Mouse (Mus musculus) erythroblast, adult 5-6 weeks (primary cell): ENCODE results near the gene Eif4a1. TPM values are rescaled to one million over a fixed set of nuclear protein-coding genes. Genes with fewer than 3 reads are reported as not detected.

ENCODE experiments used
- total RNA-seq, 2 experiments: library from RNA; stranded (forward) in 1 of 2; stranded (reverse) in 1 of 2; fragments of 150-400 nt in 1 of 2; fragments of 200-764, 138-1000 nt in 1 of 2; gene quantifications; 2 replicates each; pipeline versions ENCODE4 v1.2.3 to v1.2.4; 2015 to 2017; ENCODE audit warnings: low replicate concordance in 2 of 2

Gene Eif4a1
- total RNA-seq, 2 experiments from 2014 or later = 163 to 204 TPM

Other genes starting within 250 kb of the Eif4a1 start
Only the 30 nearest of the 35 such genes appear.
- gene Dnah2, start 123.3 kb downstream of the Eif4a1 start, total RNA-seq (2015; ENCODE audit: low replicate concordance) = not detected in 2 replicates
- not detected in 2 replicates for gene Dnah2, start 123.3 kb downstream of the Eif4a1 start, total RNA-seq (2017; ENCODE audit: low replicate concordance)
- gene Efnb3, start 112.2 kb downstream of the Eif4a1 start, total RNA-seq (2015; ENCODE audit: low replicate concordance) = 1.2 TPM in 1 of 2 replicates, not detected in the other
- gene Efnb3, start 112.2 kb downstream of the Eif4a1 start, total RNA-seq (2017; ENCODE audit: low replicate concordance) = 1.3 and 2.2 TPM in 2 replicates
- 18.4 and 21.3 TPM in 2 replicates for gene Wrap53, start 92.2 kb downstream of the Eif4a1 start, total RNA-seq (2015; ENCODE audit: low replicate concordance)
- gene Wrap53, start 92.2 kb downstream of the Eif4a1 start, total RNA-seq (2017; ENCODE audit: low replicate concordance) = 7.7 and 8.9 TPM in 2 replicates
- gene Trp53, start 92.1 kb downstream of the Eif4a1 start, total RNA-seq (2015; ENCODE audit: low replicate concordance) = 44.6 and 56.8 TPM in 2 replicates
- gene Trp53, start 92.1 kb downstream of the Eif4a1 start, total RNA-seq (2017; ENCODE audit: low replicate concordance) = 25.1 and 28.0 TPM in 2 replicates
- 10.6 and 24.0 TPM in 2 replicates for gene Atp1b2, start 66.5 kb downstream of the Eif4a1 start, total RNA-seq (2015; ENCODE audit: low replicate concordance)
- gene Atp1b2, start 66.5 kb downstream of the Eif4a1 start, total RNA-seq (2017; ENCODE audit: low replicate concordance) = 1.2 and 4.0 TPM in 2 replicates
- not detected in 2 replicates for gene Shbg, start 54.5 kb downstream of the Eif4a1 start, total RNA-seq (2015; ENCODE audit: low replicate concordance)
- gene Shbg, start 54.5 kb downstream of the Eif4a1 start, total RNA-seq (2017; ENCODE audit: low replicate concordance) = 0.51 TPM in 1 of 2 replicates, not detected in the other
- gene Sat2, start 50.4 kb downstream of the Eif4a1 start, total RNA-seq (2015; ENCODE audit: low replicate concordance) = not detected in 2 replicates
- gene Sat2, start 50.4 kb downstream of the Eif4a1 start, total RNA-seq (2017; ENCODE audit: low replicate concordance) = 0.70 TPM in 1 of 2 replicates, not detected in the other
- gene Fxr2, start 39.4 kb downstream of the Eif4a1 start, total RNA-seq (2015; ENCODE audit: low replicate concordance) = 12.3 and 19.2 TPM in 2 replicates
- 14.4 and 26.6 TPM in 2 replicates for gene Fxr2, start 39.4 kb downstream of the Eif4a1 start, total RNA-seq (2017; ENCODE audit: low replicate concordance)
- gene Sox15, start 17.1 kb downstream of the Eif4a1 start, total RNA-seq (2015; ENCODE audit: low replicate concordance) = not detected in 2 replicates
- gene Sox15, start 17.1 kb downstream of the Eif4a1 start, total RNA-seq (2017; ENCODE audit: low replicate concordance) = not detected in 2 replicates
- gene Mpdu1, start 9.8 kb downstream of the Eif4a1 start, total RNA-seq (2015; ENCODE audit: low replicate concordance) = 2.9 and 15.6 TPM in 2 replicates
- gene Mpdu1, start 9.8 kb downstream of the Eif4a1 start, total RNA-seq (2017; ENCODE audit: low replicate concordance) = 6.4 and 19.6 TPM in 2 replicates
- gene Cd68, start 6.3 kb downstream of the Eif4a1 start, total RNA-seq (2015; ENCODE audit: low replicate concordance) = 42.6 and 48.8 TPM in 2 replicates
- gene Cd68, start 6.3 kb downstream of the Eif4a1 start, total RNA-seq (2017; ENCODE audit: low replicate concordance) = 20.9 and 44.4 TPM in 2 replicates
- gene Senp3, start 9.7 kb upstream of the Eif4a1 start, total RNA-seq (2015; ENCODE audit: low replicate concordance) = 46.4 and 52.3 TPM in 2 replicates
- gene Senp3, start 9.7 kb upstream of the Eif4a1 start, total RNA-seq (2017; ENCODE audit: low replicate concordance) = 10.3 and 18.2 TPM in 2 replicates
- gene Tnfsf13, start 13.4 kb upstream of the Eif4a1 start, total RNA-seq (2015; ENCODE audit: low replicate concordance) = 9.2 and 17.9 TPM in 2 replicates
- gene Tnfsf13, start 13.4 kb upstream of the Eif4a1 start, total RNA-seq (2017; ENCODE audit: low replicate concordance) = 0.28 and 7.8 TPM in 2 replicates
- 1.3 TPM in 1 of 2 replicates, not detected in the other for gene Tnfsf12, start 23.4 kb upstream of the Eif4a1 start, total RNA-seq (2015; ENCODE audit: low replicate concordance)
- gene Tnfsf12, start 23.4 kb upstream of the Eif4a1 start, total RNA-seq (2017; ENCODE audit: low replicate concordance) = 0.17 and 1.1 TPM in 2 replicates
- gene Tnfsfm13, start 23.7 kb upstream of the Eif4a1 start, total RNA-seq (2015; ENCODE audit: low replicate concordance) = 0.38 and 4.8 TPM in 2 replicates
- 2.8 and 5.2 TPM in 2 replicates for gene Tnfsfm13, start 23.7 kb upstream of the Eif4a1 start, total RNA-seq (2017; ENCODE audit: low replicate concordance)
- 56.5 and 58.3 TPM in 2 replicates for gene Polr2a, start 86.2 kb upstream of the Eif4a1 start, total RNA-seq (2015; ENCODE audit: low replicate concordance)
- 69.5 and 76.9 TPM in 2 replicates for gene Polr2a, start 86.2 kb upstream of the Eif4a1 start, total RNA-seq (2017; ENCODE audit: low replicate concordance)
- gene Slc35g3, start 89.5 kb upstream of the Eif4a1 start, total RNA-seq (2015; ENCODE audit: low replicate concordance) = not detected in 2 replicates
- not detected in 2 replicates for gene Slc35g3, start 89.5 kb upstream of the Eif4a1 start, total RNA-seq (2017; ENCODE audit: low replicate concordance)
- gene Zbtb4, start 93.5 kb upstream of the Eif4a1 start, total RNA-seq (2015; ENCODE audit: low replicate concordance) = 1.7 and 1.9 TPM in 2 replicates
- gene Zbtb4, start 93.5 kb upstream of the Eif4a1 start, total RNA-seq (2017; ENCODE audit: low replicate concordance) = 0.94 and 2.4 TPM in 2 replicates
- 4.0 TPM in 1 of 2 replicates, not detected in the other for gene Chrnb1, start 123.5 kb upstream of the Eif4a1 start, total RNA-seq (2015; ENCODE audit: low replicate concordance)
- 0.26 TPM in 1 of 2 replicates, not detected in the other for gene Chrnb1, start 123.5 kb upstream of the Eif4a1 start, total RNA-seq (2017; ENCODE audit: low replicate concordance)
- not detected in 2 replicates for gene Fgf11, start 129.4 kb upstream of the Eif4a1 start, total RNA-seq (2015; ENCODE audit: low replicate concordance)
- not detected in 2 replicates for gene Fgf11, start 129.4 kb upstream of the Eif4a1 start, total RNA-seq (2017; ENCODE audit: low replicate concordance)
- not detected in 2 replicates for gene Tmem102, start 133.2 kb upstream of the Eif4a1 start, total RNA-seq (2015; ENCODE audit: low replicate concordance)
- gene Tmem102, start 133.2 kb upstream of the Eif4a1 start, total RNA-seq (2017; ENCODE audit: low replicate concordance) = not detected in 2 replicates
- gene Gm39566, start 142.9 kb upstream of the Eif4a1 start, total RNA-seq (2015; ENCODE audit: low replicate concordance) = 0.42 TPM in 1 of 2 replicates, not detected in the other
- gene Gm39566, start 142.9 kb upstream of the Eif4a1 start, total RNA-seq (2017; ENCODE audit: low replicate concordance) = 0.14 TPM in 1 of 2 replicates, not detected in the other
- gene Spem2, start 146.0 kb upstream of the Eif4a1 start, total RNA-seq (2015; ENCODE audit: low replicate concordance) = not detected in 2 replicates
- gene Spem2, start 146.0 kb upstream of the Eif4a1 start, total RNA-seq (2017; ENCODE audit: low replicate concordance) = not detected in 2 replicates
- gene Spem1, start 149.8 kb upstream of the Eif4a1 start, total RNA-seq (2015; ENCODE audit: low replicate concordance) = not detected in 2 replicates
- not detected in 2 replicates for gene Spem1, start 149.8 kb upstream of the Eif4a1 start, total RNA-seq (2017; ENCODE audit: low replicate concordance)
- gene Nlgn2, start 165.4 kb upstream of the Eif4a1 start, total RNA-seq (2015; ENCODE audit: low replicate concordance) = 0.19 and 0.42 TPM in 2 replicates
- gene Nlgn2, start 165.4 kb upstream of the Eif4a1 start, total RNA-seq (2017; ENCODE audit: low replicate concordance) = 0.28 and 1.1 TPM in 2 replicates
- gene Tmem256, start 166.1 kb upstream of the Eif4a1 start, total RNA-seq (2015; ENCODE audit: low replicate concordance) = 142 and 218 TPM in 2 replicates
- gene Tmem256, start 166.1 kb upstream of the Eif4a1 start, total RNA-seq (2017; ENCODE audit: low replicate concordance) = 57.1 and 181 TPM in 2 replicates
- gene Plscr3, start 174.0 kb upstream of the Eif4a1 start, total RNA-seq (2015; ENCODE audit: low replicate concordance) = 12.5 and 17.6 TPM in 2 replicates
- gene Plscr3, start 174.0 kb upstream of the Eif4a1 start, total RNA-seq (2017; ENCODE audit: low replicate concordance) = 5.9 and 11.4 TPM in 2 replicates
- 15.5 and 19.6 TPM in 2 replicates for gene Tnk1, start 186.3 kb upstream of the Eif4a1 start, total RNA-seq (2015; ENCODE audit: low replicate concordance)
- 8.3 and 13.8 TPM in 2 replicates for gene Tnk1, start 186.3 kb upstream of the Eif4a1 start, total RNA-seq (2017; ENCODE audit: low replicate concordance)
- gene Tmem95, start 205.6 kb upstream of the Eif4a1 start, total RNA-seq (2015; ENCODE audit: low replicate concordance) = not detected in 2 replicates
- not detected in 2 replicates for gene Tmem95, start 205.6 kb upstream of the Eif4a1 start, total RNA-seq (2017; ENCODE audit: low replicate concordance)
- gene Kctd11, start 209.0 kb upstream of the Eif4a1 start, total RNA-seq (2015; ENCODE audit: low replicate concordance) = 1.3 and 2.1 TPM in 2 replicates
- gene Kctd11, start 209.0 kb upstream of the Eif4a1 start, total RNA-seq (2017; ENCODE audit: low replicate concordance) = 0.42 and 0.77 TPM in 2 replicates